Mouse (Mus musculus) spleen, adult 2 months (tissue): ENCODE results near the gene Tmem247.

Experiments
- CTCF ChIP-seq: fragments of 200-500 bp; IDR thresholded peaks from 2 replicates; pipeline ENCODE4 v1.5.1; 2011; ENCODE audit warnings: mild to moderate bottlenecking, inconsistent platforms; ENCODE audit not compliant: insufficient read depth, insufficient read length, insufficient replicate concordance; ENCODE audit errors: extremely low read depth
- POLR2A ChIP-seq: fragments of 200-500 bp; IDR thresholded peaks from 2 replicates; pipeline ENCODE4 v1.6.1; 2011; ENCODE audit warnings: low read depth, low read length, inconsistent platforms

- TF ChIP-seq CTCF (no peak), POLR2A (no peak)
Measured at GRCm38 (mm10) chr17:86897486-86898165, 19.5 kb upstream of the Tmem247 start.
